Mouse (Mus musculus) MN1 (cell line): Measurements from ENCODE around the gene Slc3a1.

Experiments used
- DNase-seq: peaks from one replicate; pipeline ENCODE4 v3.0.0-alpha.2; 2016; ENCODE audit warnings: low spot score

Slc3a1 gene

GRCm38 (mm10) chr17:85089621-85090020 is 61.4 kb downstream of the Slc3a1 start:
- peak; percentile 15 for DNase-seq

- peak; percentile 97 for DNase-seq
Observed at GRCm38 (mm10) chr17:85090120-85091099, 62.2 kb downstream of the Slc3a1 start, which contains the start of the genes Prepl and Camkmt. Gene Prepl (minus strand): TSS chr17:85090241. Gene Camkmt (plus strand): TSS chr17:85090552.

GRCm38 (mm10) chr17:85091762-85092161 is 63.6 kb downstream of the Slc3a1 start:
- no peak for DNase-seq

- no peak for DNase-seq
Observed at GRCm38 (mm10) chr17:85096396-85096795, 68.2 kb downstream of the Slc3a1 start.

DNA sequence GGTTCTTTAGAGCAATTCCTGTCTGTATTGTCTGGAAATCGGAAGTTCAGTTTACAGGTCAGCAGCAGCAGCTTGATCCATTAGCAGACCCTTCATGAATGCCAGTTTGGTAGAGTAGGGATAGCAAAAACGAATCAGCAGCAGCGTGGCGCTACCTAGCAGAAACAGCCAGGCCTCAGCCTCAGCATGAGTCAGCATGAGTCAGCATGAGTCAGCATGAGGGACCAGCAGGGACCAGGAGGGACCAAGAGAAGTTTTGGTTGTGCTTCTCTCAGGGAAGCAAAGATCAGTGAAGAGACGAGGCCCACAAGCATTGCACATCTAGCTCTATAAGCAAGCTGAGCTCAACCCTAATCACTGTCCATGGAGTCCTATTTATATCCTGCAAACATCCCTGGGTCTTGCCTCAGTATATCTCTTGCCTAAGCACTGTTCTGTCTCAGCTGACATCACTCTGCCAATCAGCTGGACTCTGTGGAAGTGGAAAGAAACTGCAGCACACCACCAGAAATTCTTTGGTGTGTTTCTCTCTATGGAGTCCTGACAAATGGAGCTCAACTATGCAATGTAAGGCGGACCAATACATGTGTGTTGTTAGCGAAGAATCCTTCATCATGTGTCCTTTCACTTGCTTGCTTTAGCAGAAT is 70.6 kb downstream of the Slc3a1 start:
- no peak for DNase-seq

DNA sequence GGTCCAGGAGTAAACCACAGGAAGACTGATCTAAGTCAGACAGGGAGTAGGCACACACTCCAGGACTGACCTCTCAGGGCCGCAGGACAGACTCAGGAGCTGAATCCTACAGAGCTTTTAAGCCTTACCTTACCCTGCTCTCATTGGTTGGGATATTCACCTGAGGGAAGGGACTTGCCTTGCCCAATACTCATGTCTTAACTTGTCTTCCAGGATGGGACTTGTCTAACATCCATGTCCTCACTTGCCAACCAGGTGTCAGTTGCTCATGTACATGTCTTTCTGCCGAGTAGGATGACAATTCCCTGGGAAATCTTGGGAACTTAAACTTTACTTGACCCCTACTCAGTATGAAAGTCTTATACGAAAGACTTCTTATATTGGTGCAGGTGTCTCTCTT is 72.1 kb downstream of the Slc3a1 start:
- DNase-seq = no peak

DNA sequence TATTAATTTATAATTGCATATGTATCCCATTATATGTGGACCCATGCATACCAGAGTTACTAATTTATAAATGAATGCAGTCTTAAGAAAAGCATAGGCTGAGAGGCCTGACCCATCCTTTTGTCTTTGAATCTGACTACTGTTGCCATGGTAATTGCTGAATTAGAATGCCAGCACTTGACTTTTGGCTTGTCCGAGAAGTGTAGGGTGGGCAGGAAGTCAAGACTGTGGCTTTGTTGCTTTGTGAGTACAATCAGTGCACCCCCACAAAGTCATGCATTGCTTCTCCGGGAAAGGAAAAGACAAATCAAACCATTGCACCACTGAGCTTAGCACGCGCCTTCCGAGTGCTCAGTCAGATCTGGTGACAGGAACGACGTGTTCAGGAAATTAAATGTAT is 73.6 kb downstream of the Slc3a1 start:
- no peak for DNase-seq

DNA sequence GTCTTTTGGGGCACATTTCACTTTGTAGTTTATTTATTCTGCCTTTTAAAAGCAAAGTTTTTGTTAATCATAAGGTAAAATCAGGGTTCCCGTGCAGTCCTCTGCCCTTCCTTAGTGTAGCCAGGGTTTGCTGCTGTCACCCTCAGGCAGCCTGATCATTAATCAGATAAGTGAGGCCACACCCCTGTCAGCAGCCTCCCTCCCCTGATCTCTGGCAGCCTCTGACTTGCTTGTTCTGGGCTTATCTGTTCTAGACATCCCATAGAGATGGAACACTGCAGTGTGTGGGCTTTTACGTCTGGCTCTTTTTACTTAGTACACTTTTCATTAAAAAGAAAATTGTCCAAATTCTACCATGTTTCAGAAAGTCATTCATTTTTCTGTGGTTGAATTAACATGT is 75.1 kb downstream of the Slc3a1 start:
- DNase-seq = peak; percentile 12

GRCm38 (mm10) chr17:85110640-85111039 is 82.5 kb downstream of the Slc3a1 start:
- DNase-seq = no peak

GRCm38 (mm10) chr17:85113441-85113840 is 85.3 kb downstream of the Slc3a1 start:
- DNase-seq = no peak
